Mouse (Mus musculus) gastrocnemius, adult 2 months (tissue): ENCODE data around the gene Arl6ip6. TPM values are rescaled to one million over a fixed set of nuclear protein-coding genes. Genes with fewer than 3 reads are reported as not detected.
A peak's percentile ranks its signal among the peaks of the same experiment; 100 is the strongest.

Source experiments
- DNase-seq: peaks from one replicate; pipeline ENCODE4 v3.0.0; 2022
- H3K27ac ChIP-seq: fragments of 200-600 bp; 2 replicates; pipeline ENCODE4 v1.8.1; 2022; ENCODE audit warnings: mild to moderate bottlenecking
- H3K4me3 ChIP-seq: fragments of 200-600 bp; 2 replicates; pipeline ENCODE4 v1.8.1; 2022; ENCODE audit warnings: mild to moderate bottlenecking, moderate library complexity
- CTCF ChIP-seq: fragments of 200-600 bp; IDR thresholded peaks from 2 replicates; pipeline ENCODE4 v1.8.1; 2022; ENCODE audit warnings: antibody characterized with exemption, mild to moderate bottlenecking, moderate library complexity
- intact Hi-C: fragments of 180-260 bp; cut with DNase I; formaldehyde crosslinking; loops from one replicate; pipeline ENCODE4 v1.15.1; 2025
- total RNA-seq, 2 experiments: library from RNA; stranded (reverse); gene quantifications; 2 replicates each; pipeline ENCODE4 v1.2.3; 2021

Arl6ip6 gene
- total RNA-seq, 2 experiments from 2014 or later, result 9.2 to 13.6 TPM

DNA sequence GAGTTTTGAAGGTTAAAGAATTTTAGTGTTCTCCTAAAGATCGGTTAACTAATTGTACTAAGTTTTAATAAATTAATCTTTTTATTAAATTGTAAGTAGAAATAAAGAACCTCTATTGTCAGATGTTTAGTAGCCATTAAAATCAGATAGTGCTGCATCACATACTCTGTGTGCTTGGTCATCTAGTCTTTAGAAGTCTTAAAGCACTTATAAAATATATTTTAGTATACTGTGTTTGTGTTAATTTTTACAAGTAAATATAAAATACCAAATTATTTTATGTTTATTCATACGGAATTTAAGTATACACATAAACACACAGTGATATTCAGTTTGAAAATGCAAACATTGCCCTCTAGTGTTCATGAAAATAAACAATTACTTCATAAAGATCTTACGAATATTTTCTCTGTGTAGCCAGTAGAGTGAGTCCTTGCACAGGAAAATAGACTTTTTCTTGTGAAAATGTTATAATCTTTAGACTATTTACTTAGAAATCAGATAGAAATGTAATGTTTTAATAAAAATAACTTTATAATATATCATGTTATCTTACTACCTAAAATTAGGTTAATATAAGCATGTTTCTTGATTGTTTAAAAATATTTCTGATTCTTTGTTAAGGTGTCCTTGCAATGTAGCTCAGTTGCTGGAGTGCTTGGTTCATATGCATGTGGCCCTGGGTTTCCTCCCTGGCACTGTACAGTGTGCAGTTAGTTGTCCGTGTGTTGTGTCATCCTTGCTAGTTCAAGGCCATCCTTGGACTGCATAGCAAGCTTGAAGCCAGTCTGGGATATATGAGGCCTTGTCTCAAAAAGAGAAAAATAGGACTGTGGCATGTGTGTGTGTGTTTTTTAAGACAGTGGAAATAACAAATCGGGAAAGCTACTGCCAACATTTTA is 13.1 kb downstream of the Arl6ip6 start:
- TF ChIP-seq CTCF, result peak; percentile 72
- intact Hi-C loops, result no loop called here
- Histone ChIP-seq H3K27ac (no peak overlapping the region), H3K4me3 (no peak overlapping the region)
- no peak for DNase-seq

DNA sequence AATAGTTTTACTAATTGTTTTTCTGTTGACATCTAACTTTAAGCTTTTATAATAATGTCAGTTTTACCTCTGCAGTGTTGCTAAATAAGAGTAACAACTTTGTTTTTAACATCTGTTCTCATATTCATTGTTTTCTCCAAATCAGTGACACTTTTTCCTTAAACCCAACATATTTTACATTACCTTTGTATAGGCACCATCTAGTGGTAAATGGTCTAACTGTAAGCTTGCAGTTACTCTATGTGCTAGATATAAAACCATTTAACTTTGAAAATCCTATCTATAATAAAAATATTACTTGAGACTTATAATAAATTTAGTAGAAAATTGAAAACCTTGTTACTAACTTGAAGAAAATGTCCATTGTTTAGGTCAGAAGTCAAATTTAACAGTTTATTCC is 15.2 kb downstream of the Arl6ip6 start:
- Histone ChIP-seq H3K27ac (no peak overlapping the region), H3K4me3 (no peak overlapping the region)
- TF ChIP-seq CTCF, result peak; percentile 13; the same call in 1 of the 2 replicates
- intact Hi-C loops, result no loop called here
- DNase-seq, result no peak

DNA sequence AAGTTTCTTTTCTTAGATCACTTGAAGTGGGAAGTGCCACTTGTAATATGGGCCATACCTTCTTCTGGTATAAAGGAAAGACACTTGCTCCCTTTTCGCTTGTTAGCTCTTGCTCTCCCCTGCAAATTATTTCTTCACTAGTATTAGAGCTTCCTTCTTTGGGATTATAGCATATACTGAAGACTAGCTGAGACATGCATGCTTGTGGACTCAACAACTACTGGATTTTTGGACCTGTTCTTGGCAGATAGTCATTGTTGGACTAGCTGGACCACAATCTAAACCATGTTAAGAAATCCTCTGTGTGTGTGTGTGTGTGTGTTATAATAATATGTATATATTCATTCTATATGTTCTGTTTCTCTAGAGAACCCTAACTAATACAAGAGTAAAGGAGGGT is 22.0 kb downstream of the Arl6ip6 start:
- no peak for DNase-seq
- Histone ChIP-seq H3K27ac (no peak overlapping the region), H3K4me3 (no peak overlapping the region)
- intact Hi-C loops, result no loop called here
- no peak for TF ChIP-seq CTCF

DNA sequence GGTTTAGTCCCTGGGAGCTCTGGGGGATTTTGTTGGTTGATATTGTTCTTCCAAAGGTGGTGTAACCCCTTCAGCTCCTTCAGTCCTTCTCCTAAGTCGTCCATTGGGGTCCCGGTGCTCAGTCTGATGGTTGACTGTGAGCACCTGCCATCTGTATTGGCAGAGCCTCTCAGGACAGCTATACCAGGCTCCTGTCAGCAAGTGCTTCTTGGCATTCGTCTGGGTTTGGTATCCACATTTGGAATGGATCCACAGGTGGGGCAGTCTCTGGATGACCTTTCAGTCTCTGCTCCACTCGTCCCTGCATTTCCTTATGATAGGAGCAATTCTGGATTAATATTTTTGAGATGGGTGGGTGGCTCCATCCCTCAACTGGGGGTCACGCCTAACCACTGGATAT is 30.7 kb downstream of the Arl6ip6 start:
- intact Hi-C loops, result no loop called here
- Histone ChIP-seq H3K27ac (peak overlapping the region; percentile 53), H3K4me3 (no peak overlapping the region)
- TF ChIP-seq CTCF, result no peak
- DNase-seq, result peak; percentile 42

DNA sequence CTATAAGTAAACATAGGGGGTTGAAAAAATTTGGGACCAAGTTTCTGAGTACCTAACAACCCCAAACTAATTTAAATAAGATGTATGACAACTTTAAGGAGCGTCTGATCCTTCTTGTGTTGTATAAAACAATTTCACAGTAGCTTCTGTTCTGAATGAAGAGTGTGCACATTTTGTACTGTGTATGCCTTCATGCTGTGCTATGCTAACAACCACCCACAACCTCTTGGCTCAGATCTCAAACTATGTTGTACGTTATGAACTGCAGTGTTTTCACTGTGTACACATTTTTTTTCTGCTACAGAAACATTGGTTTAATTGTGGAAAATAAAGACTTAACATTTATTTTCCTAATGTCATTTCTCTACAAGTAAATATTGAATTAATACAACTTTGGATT is 65.5 kb downstream of the Arl6ip6 start:
- DNase-seq, result no peak
- Histone ChIP-seq H3K4me3 (no peak overlapping the region), H3K27ac (no peak overlapping the region)
- intact Hi-C loops, result no loop called here
- TF ChIP-seq CTCF, result no peak

Other genes starting within 250 kb of the Arl6ip6 start
- 10 to 100 TPM; 26.2 to 32.1 TPM for gene Prpf40a, start 442 bp upstream of the Arl6ip6 start, total RNA-seq